Mouse (Mus musculus): ENCODE measurements around the gene Ano8. TPM values are rescaled to one million over a fixed set of nuclear protein-coding genes. Genes with fewer than 3 reads are reported as not detected.
A peak's percentile ranks its signal among the peaks of the same experiment; 100 is the strongest.
"Not testable (repeated sequence)": the region's sequence is repeated elsewhere in the genome, so short reads cannot be mapped to it uniquely, and the experiment has no call there.

The Ano8 gene
- polyA plus RNA-seq, 1 experiment: 10.0 TPM

- H3K4me3 ChIP-seq (ENCODE audit: insufficient read depth, low read length); H3K27ac ChIP-seq (ENCODE audit: insufficient read depth, low read depth, low read length); H3K4me1 ChIP-seq (ENCODE audit: control insufficient read depth, insufficient read depth, low read length): not testable (repeated sequence)
- TF ChIP-seq CTCF (IDR thresholded peaks at IDR 0.05; ENCODE audit: low read depth, low read length): peak; percentile 41; the same call in 1 of the 2 replicates
These were observed 33.5 kb upstream of the Ano8 start for GRCm38 (mm10) chr8:71519037-71519825.

- Histone ChIP-seq H3K4me1 (ENCODE audit: control insufficient read depth, insufficient read depth, low read length) (peaks cover under 1% of the 10 kb centered on the region), H3K4me3 (ENCODE audit: insufficient read depth, low read length) (no peak overlapping the region), H3K27ac (ENCODE audit: insufficient read depth, low read depth, low read length) (no peak overlapping the region)
- TF ChIP-seq CTCF (IDR thresholded peaks at IDR 0.05; ENCODE audit: low read depth, low read length) (no peak), POLR2A (IDR thresholded peaks at IDR 0.05; ENCODE audit: borderline replicate concordance, low read depth, low read length) (no peak)
These were observed 31.0 kb upstream of the Ano8 start for GRCm38 (mm10) chr8:71516786-71517185.

- Histone ChIP-seq H3K4me3 (ENCODE audit: insufficient read depth, low read length) (no peak overlapping the region), H3K4me1 (ENCODE audit: control insufficient read depth, insufficient read depth, low read length) (peaks cover 2% of the 10 kb centered on the region; the same call in 1 of the 2 replicates), H3K27ac (ENCODE audit: insufficient read depth, low read depth, low read length) (no peak overlapping the region)
- TF ChIP-seq CTCF (IDR thresholded peaks at IDR 0.05; ENCODE audit: low read depth, low read length) (no peak), POLR2A (IDR thresholded peaks at IDR 0.05; ENCODE audit: borderline replicate concordance, low read depth, low read length) (no peak)
These were observed 29.3 kb upstream of the Ano8 start for GRCm38 (mm10) chr8:71515043-71515442.

GRCm38 (mm10) chr8:71513018-71513754 lies 27.4 kb upstream of the Ano8 start:
- Histone ChIP-seq H3K27ac (ENCODE audit: insufficient read depth, low read depth, low read length) (no peak overlapping the region), H3K4me3 (ENCODE audit: insufficient read depth, low read length) (no peak overlapping the region), H3K4me1 (ENCODE audit: control insufficient read depth, insufficient read depth, low read length) (peaks cover 2% of the 10 kb centered on the region; the same call in 1 of the 2 replicates)
- no peak for TF ChIP-seq CTCF (IDR thresholded peaks at IDR 0.05; ENCODE audit: low read depth, low read length)
- TF ChIP-seq POLR2A (IDR thresholded peaks at IDR 0.05; ENCODE audit: borderline replicate concordance, low read depth, low read length): no peak

GRCm38 (mm10) chr8:71511644-71512043 lies 25.9 kb upstream of the Ano8 start, which contains the start of gene Plvap:
TSS of gene Plvap (minus strand) at chr8:71511752.
- H3K4me1 ChIP-seq (ENCODE audit: control insufficient read depth, insufficient read depth, low read length): peaks cover 2% of the 10 kb centered on the region; the same call in 1 of the 2 replicates
- no peak within 1 kb of the TSS for H3K4me3 ChIP-seq (ENCODE audit: insufficient read depth, low read length)
- no peak within 1 kb of the TSS for H3K27ac ChIP-seq (ENCODE audit: insufficient read depth, low read depth, low read length)
- TF ChIP-seq CTCF (IDR thresholded peaks at IDR 0.05; ENCODE audit: low read depth, low read length) (no peak), POLR2A (IDR thresholded peaks at IDR 0.05; ENCODE audit: borderline replicate concordance, low read depth, low read length) (no peak)

- peaks cover 2% of the 10 kb centered on the region; the same call in 1 of the 2 replicates for H3K4me1 ChIP-seq (ENCODE audit: control insufficient read depth, insufficient read depth, low read length)
- no peak overlapping the region for H3K27ac ChIP-seq (ENCODE audit: insufficient read depth, low read depth, low read length)
- TF ChIP-seq CTCF (IDR thresholded peaks at IDR 0.05; ENCODE audit: low read depth, low read length) (no peak), POLR2A (IDR thresholded peaks at IDR 0.05; ENCODE audit: borderline replicate concordance, low read depth, low read length) (no peak)
- H3K4me3 ChIP-seq (ENCODE audit: insufficient read depth, low read length): no peak overlapping the region
These were observed 23.6 kb upstream of the Ano8 start for GRCm38 (mm10) chr8:71509316-71509715.

- Histone ChIP-seq H3K4me1 (ENCODE audit: control insufficient read depth, insufficient read depth, low read length) (peaks cover 2% of the 10 kb centered on the region; the same call in 1 of the 2 replicates), H3K27ac (ENCODE audit: insufficient read depth, low read depth, low read length) (no peak overlapping the region), H3K4me3 (ENCODE audit: insufficient read depth, low read length) (peak overlapping the region; percentile 45)
- TF ChIP-seq POLR2A (IDR thresholded peaks at IDR 0.05; ENCODE audit: borderline replicate concordance, low read depth, low read length) (no peak), CTCF (IDR thresholded peaks at IDR 0.05; ENCODE audit: low read depth, low read length) (no peak)
These were observed 21.9 kb upstream of the Ano8 start for GRCm38 (mm10) chr8:71507589-71508104.

GRCm38 (mm10) chr8:71505979-71506378 lies 20.2 kb upstream of the Ano8 start:
- no peak overlapping the region for H3K4me3 ChIP-seq (ENCODE audit: insufficient read depth, low read length)
- no peaks in the 10 kb centered on the region for H3K4me1 ChIP-seq (ENCODE audit: control insufficient read depth, insufficient read depth, low read length)
- H3K27ac ChIP-seq (ENCODE audit: insufficient read depth, low read depth, low read length): no peak overlapping the region
- TF ChIP-seq CTCF (IDR thresholded peaks at IDR 0.05; ENCODE audit: low read depth, low read length) (no peak), POLR2A (IDR thresholded peaks at IDR 0.05; ENCODE audit: borderline replicate concordance, low read depth, low read length) (no peak)

GRCm38 (mm10) chr8:71505326-71505725 lies 19.6 kb upstream of the Ano8 start:
- H3K4me1 ChIP-seq (ENCODE audit: control insufficient read depth, insufficient read depth, low read length): no peaks in the 10 kb centered on the region
- TF ChIP-seq POLR2A (IDR thresholded peaks at IDR 0.05; ENCODE audit: borderline replicate concordance, low read depth, low read length) (no peak), CTCF (IDR thresholded peaks at IDR 0.05; ENCODE audit: low read depth, low read length) (no peak)
- no peak overlapping the region for H3K27ac ChIP-seq (ENCODE audit: insufficient read depth, low read depth, low read length)
- H3K4me3 ChIP-seq (ENCODE audit: insufficient read depth, low read length): no peak overlapping the region

GRCm38 (mm10) chr8:71504349-71504748 lies 18.6 kb upstream of the Ano8 start:
- Histone ChIP-seq H3K27ac (ENCODE audit: insufficient read depth, low read depth, low read length) (no peak overlapping the region), H3K4me3 (ENCODE audit: insufficient read depth, low read length) (no peak overlapping the region), H3K4me1 (ENCODE audit: control insufficient read depth, insufficient read depth, low read length) (no peaks in the 10 kb centered on the region)
- TF ChIP-seq CTCF (IDR thresholded peaks at IDR 0.05; ENCODE audit: low read depth, low read length): no peak
- no peak for TF ChIP-seq POLR2A (IDR thresholded peaks at IDR 0.05; ENCODE audit: borderline replicate concordance, low read depth, low read length)
